Mouse (Mus musculus) spleen, adult 2 months (tissue): ENCODE data around the gene Gm20388. TPM values are rescaled to one million over a fixed set of nuclear protein-coding genes. Genes with fewer than 3 reads are reported as not detected.

Source experiments
- DNase-seq, 2 experiments: peaks; one replicate each; pipeline versions ENCODE4 v3.0.0 to v3.0.0-alpha.2; 2012 to 2021; ENCODE audit warnings: low spot score in 2 of 2, low read depth in 1 of 2
- H3K27ac ChIP-seq: fragments of 200-500 bp; 2 replicates; pipeline ENCODE4 v1.5.1; 2012; ENCODE audit warnings: low read length, inconsistent platforms; ENCODE audit not compliant: insufficient read depth
- H3K27me3 ChIP-seq: fragments of 200-500 bp; 2 replicates; pipeline ENCODE4 v1.6.1; 2012; ENCODE audit warnings: mild to moderate bottlenecking, moderate library complexity, low read length, inconsistent platforms; ENCODE audit not compliant: control insufficient read depth, insufficient read depth
- H3K36me3 ChIP-seq: fragments of 200-500 bp; 2 replicates; pipeline ENCODE4 v1.6.1; 2012; ENCODE audit warnings: mild to moderate bottlenecking, low read length, inconsistent platforms; ENCODE audit not compliant: control insufficient read depth, insufficient read depth
- H3K4me1 ChIP-seq: fragments of 200-500 bp; 2 replicates; pipeline ENCODE4 v1.6.1; 2011; ENCODE audit warnings: inconsistent platforms; ENCODE audit not compliant: control insufficient read depth, insufficient read depth, insufficient read length
- H3K4me3 ChIP-seq: fragments of 200-500 bp; 2 replicates; pipeline ENCODE4 v1.5.1; 2011; ENCODE audit warnings: mild to moderate bottlenecking, inconsistent platforms; ENCODE audit not compliant: insufficient read depth, insufficient read length; ENCODE audit errors: extremely low read depth
- CTCF ChIP-seq: fragments of 200-500 bp; IDR thresholded peaks from 2 replicates; pipeline ENCODE4 v1.5.1; 2011; ENCODE audit warnings: mild to moderate bottlenecking, inconsistent platforms; ENCODE audit not compliant: insufficient read depth, insufficient read length, insufficient replicate concordance; ENCODE audit errors: extremely low read depth
- POLR2A ChIP-seq: fragments of 200-500 bp; IDR thresholded peaks from 2 replicates; pipeline ENCODE4 v1.6.1; 2011; ENCODE audit warnings: low read depth, low read length, inconsistent platforms
- WGBS: fragments of 180-500 bp; shearing (Covaris S2); methylation state at CpG from one replicate; pipeline ENCODE4 v1.1.7; 2018; 5-methylcytosine and 5-hydroxymethylcytosine counted together
- polyA plus RNA-seq: library from polyadenylated mRNA; depleted of rRNA; stranded (reverse); fragments of >200 nt; gene quantifications from 2 replicates; pipeline ENCODE4 v1.2.3, GENCODE M21; 2012

Gm20388 gene
- polyA plus RNA-seq, 1 experiment = 26.1 TPM

GRCm38 (mm10) chr8:120701758-120702465, 791.3 kb downstream of the Gm20388 start:
- peak; percentile 84 to 86 for DNase-seq
- no peak overlapping the region for H3K4me3 ChIP-seq
- peaks cover 37% of the 10 kb centered on the region; the same call in 1 of the 2 replicates for H3K4me1 ChIP-seq
- no peak for TF ChIP-seq CTCF
- H3K27me3 ChIP-seq = no peaks in the 10 kb centered on the region
- WGBS = 9% methylated on average over 19 of the region's 19 CpGs
- no peaks in the 10 kb centered on the region for H3K36me3 ChIP-seq
- peak overlapping the region; percentile 77 for H3K27ac ChIP-seq

- no peak overlapping the region for H3K27ac ChIP-seq
- DNase-seq = no peak
- TF ChIP-seq CTCF = no peak
- no peak for TF ChIP-seq POLR2A
- H3K27me3 ChIP-seq = no peaks in the 10 kb centered on the region
- H3K4me1 ChIP-seq = peaks cover 32% of the 10 kb centered on the region; the same call in 1 of the 2 replicates
- H3K4me3 ChIP-seq = no peak overlapping the region
- WGBS = 77% methylated on average over 9 of the region's 9 CpGs
- H3K36me3 ChIP-seq = no peaks in the 10 kb centered on the region
These were observed 793.6 kb downstream of the Gm20388 start for GRCm38 (mm10) chr8:120704203-120704602.

- WGBS = 81% methylated on average over 15 of the region's 15 CpGs
- TF ChIP-seq CTCF = no peak
- no peak for TF ChIP-seq POLR2A
- no peak overlapping the region for H3K27ac ChIP-seq
- H3K36me3 ChIP-seq = no peaks in the 10 kb centered on the region
- no peak for DNase-seq
- H3K27me3 ChIP-seq = no peaks in the 10 kb centered on the region
- no peak overlapping the region for H3K4me3 ChIP-seq
- H3K4me1 ChIP-seq = peaks cover 25% of the 10 kb centered on the region; the same call in 1 of the 2 replicates
These were observed 794.5 kb downstream of the Gm20388 start for GRCm38 (mm10) chr8:120705163-120705562.

GRCm38 (mm10) chr8:120706193-120706592, 795.6 kb downstream of the Gm20388 start:
- TF ChIP-seq POLR2A = no peak
- no peak for TF ChIP-seq CTCF
- H3K36me3 ChIP-seq = no peaks in the 10 kb centered on the region
- H3K27ac ChIP-seq = no peak overlapping the region
- DNase-seq = no peak
- no peak overlapping the region for H3K4me3 ChIP-seq
- H3K27me3 ChIP-seq = no peaks in the 10 kb centered on the region
- 97% methylated on average over 3 of the region's 3 CpGs for WGBS
- H3K4me1 ChIP-seq = peaks cover 15% of the 10 kb centered on the region; the same call in 1 of the 2 replicates

- Histone ChIP-seq H3K27ac (no peak overlapping the region), H3K4me1 (no peaks in the 10 kb centered on the region), H3K27me3 (no peaks in the 10 kb centered on the region), H3K4me3 (no peak overlapping the region), H3K36me3 (no peaks in the 10 kb centered on the region)
- DNase-seq = no peak
- TF ChIP-seq CTCF = no peak
- 39% methylated on average over 10 of the region's 10 CpGs for WGBS
These were observed 798.5 kb downstream of the Gm20388 start for GRCm38 (mm10) chr8:120709176-120709575.

- H3K4me3 ChIP-seq = no peak overlapping the region
- H3K4me1 ChIP-seq = peaks cover 11% of the 10 kb centered on the region
- no peaks in the 10 kb centered on the region for H3K27me3 ChIP-seq
- WGBS = 13% methylated on average over 6 of the region's 6 CpGs
- DNase-seq = no peak
- TF ChIP-seq CTCF (no peak), POLR2A (no peak)
- H3K36me3 ChIP-seq = no peaks in the 10 kb centered on the region
- H3K27ac ChIP-seq = peak overlapping the region; percentile 50
These were observed 804.6 kb downstream of the Gm20388 start for GRCm38 (mm10) chr8:120715200-120715599.

- Histone ChIP-seq H3K36me3 (no peaks in the 10 kb centered on the region), H3K4me3 (no peak overlapping the region), H3K27me3 (no peaks in the 10 kb centered on the region), H3K4me1 (peaks cover 11% of the 10 kb centered on the region), H3K27ac (peak overlapping the region; percentile 20; the same call in 1 of the 2 replicates)
- DNase-seq = no peak
- 75% methylated on average over 15 of the region's 15 CpGs for WGBS
- no peak for TF ChIP-seq POLR2A
- TF ChIP-seq CTCF = no peak
These were observed 805.5 kb downstream of the Gm20388 start for GRCm38 (mm10) chr8:120715996-120716680.
